Mouse (Mus musculus) stomach, embryonic 15.5 days (tissue): Measurements from ENCODE around the gene Zc3hav1l. TPM values are rescaled to one million over a fixed set of nuclear protein-coding genes. Genes with fewer than 3 reads are reported as not detected.

Experiments used
- ATAC-seq: fragments of 200-750 bp; cut with Nextera tagmentation; 2 replicates; pipeline ENCODE4 v1.8.0; 2017; ENCODE audit warnings: low read depth, moderate number of reproducible peaks, moderate TSS enrichment; ENCODE audit not compliant: insufficient read depth, low FRiP score
- H3K27ac ChIP-seq: fragments of 300-500 bp; sonication (generic); 2 replicates; pipeline ENCODE4 v1.5.1; 2015; ENCODE audit warnings: mild to moderate bottlenecking, inconsistent platforms
- H3K27me3 ChIP-seq: fragments of 300-500 bp; sonication (generic); replicated peaks from 2 replicates; pipeline ENCODE4 v1.6.1; 2015; ENCODE audit warnings: inconsistent platforms
- H3K36me3 ChIP-seq: fragments of 300-500 bp; sonication (generic); 2 replicates; pipeline ENCODE4 v1.6.1; 2015; ENCODE audit warnings: inconsistent platforms
- H3K4me1 ChIP-seq: fragments of 300-500 bp; sonication (generic); 2 replicates; pipeline ENCODE4 v1.6.1; 2015; ENCODE audit warnings: inconsistent platforms
- H3K4me2 ChIP-seq: fragments of 300-500 bp; sonication (generic); 2 replicates; pipeline ENCODE4 v1.6.1; 2015; ENCODE audit warnings: mild to moderate bottlenecking, inconsistent platforms
- H3K4me3 ChIP-seq: fragments of 300-500 bp; sonication (generic); replicated peaks from 2 replicates; pipeline ENCODE4 v1.5.1; 2015; ENCODE audit warnings: inconsistent platforms
- H3K9ac ChIP-seq: fragments of 300-500 bp; sonication (generic); 2 replicates; pipeline ENCODE4 v1.6.1; 2015; ENCODE audit warnings: inconsistent platforms
- H3K9me3 ChIP-seq: fragments of 300-500 bp; sonication (generic); 2 replicates; pipeline ENCODE4 v1.6.1; 2016; ENCODE audit warnings: inconsistent platforms
- WGBS: fragments of 180-500 bp; shearing (Covaris S2); methylation state at CpG from one replicate; pipeline ENCODE4 v1.1.7; 2015; 5-methylcytosine and 5-hydroxymethylcytosine counted together
- polyA plus RNA-seq: library from polyadenylated mRNA; unstranded; fragments of >200 nt; fragmentation: Nextera tagmentation; extraction: Ambion mirVana; gene quantifications from 2 replicates; pipeline ENCODE4 v1.2.1, GENCODE M21; 2015

Zc3hav1l gene
- polyA plus RNA-seq, 1 experiment from 2014 or later, result 8.2 TPM

DNA sequence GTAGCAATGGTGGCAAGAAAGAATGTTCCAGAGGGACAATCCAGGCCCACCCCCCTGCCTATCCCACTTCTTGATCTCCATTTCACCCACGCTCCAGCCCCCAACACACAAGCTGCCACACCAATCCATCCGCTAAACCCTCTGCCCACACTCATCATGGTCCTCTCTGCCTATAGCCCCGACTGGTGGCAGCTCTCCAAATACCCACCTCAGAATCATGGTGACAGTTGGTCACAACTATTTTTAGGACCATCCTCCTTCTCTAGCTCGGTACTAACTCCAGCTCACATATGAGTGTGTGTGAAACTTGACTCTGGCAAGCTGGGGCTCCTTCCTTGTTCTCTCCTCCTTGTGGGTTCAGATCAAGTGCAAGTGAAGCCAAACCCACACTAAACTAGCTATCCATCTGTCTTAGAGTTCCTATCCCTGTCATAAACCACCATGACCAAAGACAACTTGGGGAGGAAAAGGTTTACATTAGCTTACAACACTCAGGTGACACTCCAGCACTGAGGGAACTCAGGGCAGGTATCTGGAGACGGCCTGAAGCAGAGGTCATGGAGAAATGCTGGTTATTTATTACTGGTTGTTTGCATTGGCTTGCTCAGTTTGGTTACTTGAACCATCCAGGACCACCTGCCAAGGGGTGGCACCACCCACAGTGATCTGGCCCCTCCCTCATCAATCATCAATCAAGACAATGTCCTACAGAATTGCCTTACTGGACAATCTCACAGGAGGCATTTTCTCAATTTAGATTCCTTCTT is 35.5 kb downstream of the Zc3hav1l start:
- H3K4me3 ChIP-seq, result no peak overlapping the region
- ATAC-seq, result no peak
- no peak overlapping the region for H3K27ac ChIP-seq
- H3K9me3 ChIP-seq, result no peaks in the 10 kb centered on the region
- no peaks in the 10 kb centered on the region for H3K36me3 ChIP-seq
- 71% methylated on average over 5 of the region's 5 CpGs for WGBS
- H3K9ac ChIP-seq, result no peak overlapping the region
- H3K4me2 ChIP-seq, result no peak overlapping the region
- H3K4me1 ChIP-seq, result no peaks in the 10 kb centered on the region
- no peaks in the 10 kb centered on the region for H3K27me3 ChIP-seq

DNA sequence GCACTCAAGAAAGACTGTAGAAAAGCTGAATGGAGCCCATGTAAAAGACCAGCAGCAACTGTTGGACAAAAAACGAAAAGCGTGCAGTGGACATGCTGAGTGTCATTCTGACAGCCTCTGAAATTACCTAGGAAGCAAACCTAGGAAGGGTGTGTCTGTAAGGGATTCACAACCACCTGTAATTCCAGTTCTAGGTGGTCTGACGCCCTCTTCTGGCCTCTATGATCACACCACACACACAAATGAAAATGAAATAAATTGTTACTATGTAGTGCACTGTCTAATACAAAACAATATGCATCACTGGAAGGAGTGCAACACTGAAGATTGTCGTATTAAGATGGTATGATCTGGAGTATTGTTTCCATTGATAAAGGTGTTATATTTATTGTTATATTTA is 37.2 kb downstream of the Zc3hav1l start:
- ATAC-seq, result no peak
- Histone ChIP-seq H3K27me3 (no peaks in the 10 kb centered on the region), H3K4me1 (no peaks in the 10 kb centered on the region), H3K4me2 (no peak overlapping the region), H3K9me3 (no peaks in the 10 kb centered on the region), H3K27ac (no peak overlapping the region), H3K4me3 (no peak overlapping the region), H3K9ac (no peak overlapping the region), H3K36me3 (no peaks in the 10 kb centered on the region)
- 67% methylated on average over 4 of the region's 4 CpGs for WGBS

- no peaks in the 10 kb centered on the region for H3K36me3 ChIP-seq
- H3K27ac ChIP-seq, result no peak overlapping the region
- no peak overlapping the region for H3K4me3 ChIP-seq
- ATAC-seq, result no peak
- H3K4me1 ChIP-seq, result peaks cover 7% of the 10 kb centered on the region; the same call in 1 of the 2 replicates
- no peak overlapping the region for H3K4me2 ChIP-seq
- H3K27me3 ChIP-seq, result no peaks in the 10 kb centered on the region
- 92% methylated on average over 8 of the region's 8 CpGs for WGBS
- no peak overlapping the region for H3K9ac ChIP-seq
- H3K9me3 ChIP-seq, result no peaks in the 10 kb centered on the region
Observed at GRCm38 (mm10) chr6:38257506-38257905, 41.6 kb downstream of the Zc3hav1l start.

- WGBS, result 75% methylated on average over 4 of the region's 4 CpGs
- Histone ChIP-seq H3K9me3 (no peaks in the 10 kb centered on the region), H3K27me3 (no peaks in the 10 kb centered on the region), H3K27ac (no peak overlapping the region), H3K4me1 (peaks cover 12% of the 10 kb centered on the region; the same call in 1 of the 2 replicates), H3K4me2 (no peak overlapping the region), H3K4me3 (no peak overlapping the region), H3K9ac (no peak overlapping the region), H3K36me3 (no peaks in the 10 kb centered on the region)
- ATAC-seq, result no peak
Observed at GRCm38 (mm10) chr6:38256793-38257192, 42.3 kb downstream of the Zc3hav1l start.

DNA sequence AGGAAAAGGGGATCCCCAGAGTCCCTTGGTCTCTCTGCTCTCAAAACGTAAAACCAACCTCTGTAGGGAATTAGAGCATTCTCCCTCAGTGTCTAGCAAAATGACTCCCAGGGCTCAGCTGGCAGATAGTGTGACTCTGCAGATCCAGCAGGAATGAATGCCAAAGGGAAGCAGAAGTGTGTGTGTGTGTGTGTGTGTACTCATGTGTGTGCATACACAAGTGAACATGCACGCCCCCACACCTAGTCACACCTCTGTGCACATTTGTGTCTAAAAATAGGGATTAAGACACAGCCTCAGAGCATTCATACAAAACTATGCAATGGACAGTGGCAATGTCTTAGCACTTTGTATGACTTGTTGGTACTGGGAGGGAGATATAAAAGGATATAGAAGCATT is 43.3 kb downstream of the Zc3hav1l start:
- H3K9me3 ChIP-seq, result no peaks in the 10 kb centered on the region
- no peak overlapping the region for H3K9ac ChIP-seq
- ATAC-seq, result no peak

GRCm38 (mm10) chr6:38253736-38254641 is 45.1 kb downstream of the Zc3hav1l start, which contains the start of gene D630045J12Rik:
D630045J12Rik (minus strand) TSS chr6:38254009.
- Histone ChIP-seq H3K27me3 (no peaks in the 10 kb centered on the region), H3K4me3 (peak within 1 kb of the TSS; percentile 79), H3K9ac (peak within 1 kb of the TSS; percentile 69), H3K27ac (peak within 1 kb of the TSS; percentile 75), H3K36me3 (no peaks in the 10 kb centered on the region), H3K4me2 (peak within 1 kb of the TSS; percentile 85), H3K4me1 (peaks cover 18% of the 10 kb centered on the region; the same call in 1 of the 2 replicates), H3K9me3 (no peaks in the 10 kb centered on the region)
- peak; percentile 96 for ATAC-seq
- under 1% methylated on average over 53 of the region's 118 CpGs for WGBS

More for the DNA sequence above, 43.3 kb downstream of the Zc3hav1l start:
- WGBS, result 82% methylated on average over 2 of the region's 2 CpGs
- H3K4me1 ChIP-seq, result peaks cover 18% of the 10 kb centered on the region; the same call in 1 of the 2 replicates
- H3K27me3 ChIP-seq, result no peaks in the 10 kb centered on the region
- no peak overlapping the region for H3K4me3 ChIP-seq
- no peak overlapping the region for H3K4me2 ChIP-seq
- H3K27ac ChIP-seq, result no peak overlapping the region
- H3K36me3 ChIP-seq, result no peaks in the 10 kb centered on the region

DNA sequence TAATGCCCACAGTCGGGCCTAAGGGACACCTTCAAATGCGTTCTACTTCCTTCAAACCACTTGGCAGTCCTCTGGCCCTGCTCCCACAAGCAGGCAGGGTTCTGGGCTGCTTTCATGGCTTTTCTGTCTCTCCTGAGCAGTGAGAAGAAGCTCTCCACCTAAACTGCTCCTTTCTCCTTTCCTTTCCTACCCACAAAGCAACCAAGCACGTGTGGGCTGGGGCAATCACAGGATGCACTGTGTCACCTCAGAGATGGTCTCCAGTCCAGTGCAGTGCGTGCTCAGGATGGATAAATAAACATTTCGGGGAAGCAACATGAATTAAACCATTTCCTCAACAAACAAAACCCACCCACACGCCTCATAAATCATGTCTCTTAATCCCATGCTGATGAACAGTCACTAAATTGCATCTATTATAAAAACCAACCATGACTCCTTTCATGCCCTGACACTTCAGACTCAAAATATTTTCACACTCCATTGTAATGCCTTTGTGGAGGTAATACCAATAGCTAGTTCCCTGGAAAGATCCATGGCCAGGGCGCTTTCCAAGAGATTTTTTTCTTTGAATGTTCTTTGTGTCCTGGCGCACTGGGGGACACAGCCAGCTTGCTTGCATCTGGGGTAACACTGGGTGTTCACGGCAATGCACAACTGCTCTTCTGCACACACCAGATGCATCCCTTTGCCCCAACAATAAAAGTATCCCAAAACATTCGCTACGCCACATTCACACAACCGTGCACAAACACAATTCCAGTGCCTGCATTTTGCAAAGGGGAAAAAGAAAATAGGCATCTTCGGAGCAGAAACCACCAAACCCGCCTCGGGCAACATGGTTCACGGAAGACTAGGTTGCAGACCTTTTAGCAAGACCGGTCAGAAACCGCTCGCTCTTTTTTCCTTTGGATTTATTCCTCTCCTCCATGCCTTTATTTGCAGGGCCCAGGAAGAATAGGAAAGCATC is 46.0 kb downstream of the Zc3hav1l start:
- no peaks in the 10 kb centered on the region for H3K27me3 ChIP-seq
- no peaks in the 10 kb centered on the region for H3K36me3 ChIP-seq
- peaks cover 18% of the 10 kb centered on the region; the same call in 1 of the 2 replicates for H3K4me1 ChIP-seq
- no peaks in the 10 kb centered on the region for H3K9me3 ChIP-seq
- H3K9ac ChIP-seq, result peak overlapping the region; percentile 69
- WGBS, result 4% methylated on average over 19 of the region's 19 CpGs
- peak overlapping the region; percentile 79 for H3K4me3 ChIP-seq
- H3K4me2 ChIP-seq, result peak overlapping the region; percentile 85
- ATAC-seq, result no peak
- peak overlapping the region; percentile 67; the same call in 1 of the 2 replicates for H3K27ac ChIP-seq

GRCm38 (mm10) chr6:38252139-38252538 is 46.9 kb downstream of the Zc3hav1l start:
- Histone ChIP-seq H3K9ac (no peak overlapping the region), H3K4me2 (peak overlapping the region; percentile 85), H3K27me3 (no peaks in the 10 kb centered on the region), H3K27ac (no peak overlapping the region), H3K4me1 (peaks cover 18% of the 10 kb centered on the region; the same call in 1 of the 2 replicates), H3K9me3 (no peaks in the 10 kb centered on the region), H3K4me3 (peak overlapping the region; percentile 79; the same call in 1 of the 2 replicates), H3K36me3 (no peaks in the 10 kb centered on the region)
- WGBS, result 60% methylated on average over 10 of the region's 10 CpGs
- no peak for ATAC-seq

DNA sequence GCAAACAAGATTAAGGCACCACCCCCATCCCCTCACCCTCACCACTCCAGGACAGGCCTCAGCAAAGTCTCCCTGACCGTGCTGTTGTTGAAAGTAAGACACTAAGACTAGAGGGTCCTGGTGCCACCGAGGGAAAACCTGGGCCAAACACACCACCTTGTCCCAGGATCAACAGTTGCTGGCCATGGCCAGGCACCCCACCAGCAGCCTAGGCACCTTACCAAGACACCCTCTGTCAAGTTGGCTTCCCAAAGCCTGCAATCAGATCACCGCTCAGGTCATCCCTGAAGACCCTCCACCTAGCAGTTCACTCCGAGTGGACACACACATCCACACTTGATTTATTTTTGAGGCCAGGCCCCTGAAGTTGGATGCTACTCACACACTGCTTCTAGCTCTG is 47.6 kb downstream of the Zc3hav1l start:
- Histone ChIP-seq H3K27me3 (no peaks in the 10 kb centered on the region), H3K4me3 (no peak overlapping the region), H3K9me3 (no peaks in the 10 kb centered on the region), H3K4me1 (peaks cover 18% of the 10 kb centered on the region; the same call in 1 of the 2 replicates), H3K9ac (no peak overlapping the region), H3K36me3 (no peaks in the 10 kb centered on the region), H3K4me2 (no peak overlapping the region), H3K27ac (no peak overlapping the region)
- WGBS, result 53% methylated on average over 4 of the region's 4 CpGs
- ATAC-seq, result no peak

DNA sequence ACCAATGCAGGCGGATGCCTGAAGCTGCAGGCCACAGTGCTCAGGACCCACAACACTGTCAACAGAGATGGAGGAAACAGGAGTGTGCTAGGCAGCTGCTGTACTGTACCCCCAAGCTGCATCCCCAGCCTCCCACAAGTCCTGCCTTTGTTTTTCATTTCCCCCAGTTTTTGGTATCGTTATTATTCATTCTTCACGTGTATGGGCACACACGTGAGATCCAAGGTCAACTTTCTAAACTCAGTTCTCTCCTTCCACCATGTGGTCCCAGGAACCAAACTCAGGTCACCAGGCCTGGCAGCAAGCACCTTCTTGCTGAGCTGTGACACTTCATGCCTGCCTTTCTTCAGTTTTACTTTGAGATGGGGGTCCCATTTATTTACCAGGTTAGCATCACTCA is 51.7 kb downstream of the Zc3hav1l start:
- H3K4me3 ChIP-seq, result no peak overlapping the region
- H3K4me2 ChIP-seq, result no peak overlapping the region
- no peaks in the 10 kb centered on the region for H3K9me3 ChIP-seq
- peaks cover 12% of the 10 kb centered on the region; the same call in 1 of the 2 replicates for H3K4me1 ChIP-seq
- no peak overlapping the region for H3K9ac ChIP-seq
- H3K36me3 ChIP-seq, result no peaks in the 10 kb centered on the region
- 71% methylated on average over 4 of the region's 4 CpGs for WGBS
- H3K27me3 ChIP-seq, result no peaks in the 10 kb centered on the region
- no peak overlapping the region for H3K27ac ChIP-seq
- no peak for ATAC-seq

DNA sequence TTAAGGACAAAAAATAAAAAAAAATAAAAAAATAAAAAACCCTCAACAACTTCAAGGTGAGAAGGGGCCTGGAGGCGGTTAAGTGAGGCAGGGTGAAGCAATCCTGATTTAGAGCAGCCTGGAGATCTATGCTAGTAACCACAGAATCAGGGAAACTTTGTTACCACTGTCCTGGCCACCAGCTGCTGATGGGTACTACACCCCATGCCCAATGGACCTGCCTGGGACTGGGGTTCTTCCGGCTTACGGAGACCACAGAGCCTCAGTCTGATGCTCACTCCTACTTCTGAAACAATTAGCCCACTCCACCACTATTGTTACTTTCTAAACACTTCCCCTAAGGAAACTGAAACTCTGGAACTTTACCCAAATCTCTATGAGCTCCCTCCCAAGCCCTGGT is 54.3 kb downstream of the Zc3hav1l start:
- Histone ChIP-seq H3K4me1 (0 out of 2 replicates have a peak, but pooled peaks cover 2% of the 10 kb centered on the region), H3K4me2 (no peak overlapping the region), H3K4me3 (no peak overlapping the region), H3K36me3 (no peaks in the 10 kb centered on the region), H3K9me3 (no peaks in the 10 kb centered on the region), H3K9ac (no peak overlapping the region), H3K27me3 (no peaks in the 10 kb centered on the region), H3K27ac (no peak overlapping the region)
- WGBS, result 70% methylated on average over 3 of the region's 3 CpGs
- ATAC-seq, result no peak
